Mouse (Mus musculus) midbrain, embryonic 12.5 days (tissue): Measurements from ENCODE around the gene Olfr742. TPM values are rescaled to one million over a fixed set of nuclear protein-coding genes. Genes with fewer than 3 reads are reported as not detected.

Experiments
- ATAC-seq: fragments of 200-750 bp; cut with Nextera tagmentation; 2 replicates; pipeline ENCODE4 v1.8.0; 2017; ENCODE audit warnings: low read depth, moderate TSS enrichment, moderate library complexity; ENCODE audit not compliant: low FRiP score
- H3K27ac ChIP-seq: fragments of 300-500 bp; sonication (generic); replicated peaks from 2 replicates; pipeline ENCODE4 v1.5.1; 2016; ENCODE audit warnings: mild to moderate bottlenecking
- H3K27me3 ChIP-seq: fragments of 300-500 bp; sonication (generic); 2 replicates; pipeline ENCODE4 v1.6.1; 2016; ENCODE audit warnings: mild to moderate bottlenecking
- H3K36me3 ChIP-seq: fragments of 300-500 bp; sonication (generic); 2 replicates; pipeline ENCODE4 v1.6.1; 2016
- H3K4me1 ChIP-seq: fragments of 300-500 bp; sonication (generic); 2 replicates; pipeline ENCODE4 v1.6.1; 2016
- H3K4me2 ChIP-seq: fragments of 300-500 bp; sonication (generic); replicated peaks from 2 replicates; pipeline ENCODE4 v1.6.1; 2016; ENCODE audit warnings: mild to moderate bottlenecking, moderate library complexity
- H3K4me3 ChIP-seq: fragments of 300-500 bp; sonication (generic); 2 replicates; pipeline ENCODE4 v1.5.1; 2016; ENCODE audit warnings: mild to moderate bottlenecking
- H3K9ac ChIP-seq: fragments of 300-500 bp; sonication (generic); replicated peaks from 2 replicates; pipeline ENCODE4 v1.6.1; 2016; ENCODE audit warnings: mild to moderate bottlenecking, moderate library complexity
- H3K9me3 ChIP-seq: fragments of 300-500 bp; sonication (generic); 2 replicates; pipeline ENCODE4 v1.6.1; 2016; ENCODE audit warnings: mild to moderate bottlenecking
- WGBS: fragments of 180-500 bp; shearing (Covaris S2); methylation state at CpG from one replicate; pipeline ENCODE4 v1.1.7; 2016; 5-methylcytosine and 5-hydroxymethylcytosine counted together
- polyA plus RNA-seq: library from polyadenylated mRNA; unstranded; fragments of >200 nt; fragmentation: Nextera tagmentation; extraction: Ambion mirVana; gene quantifications from 2 replicates; pipeline ENCODE4 v1.2.1, GENCODE M21; 2016

The Olfr742 gene
- not detected in 2 replicates for polyA plus RNA-seq

- H3K27me3 ChIP-seq = no peaks in the 10 kb centered on the region
- no peak within 1 kb of the TSS for H3K4me3 ChIP-seq
- ATAC-seq = no peak
- no peak within 1 kb of the TSS for H3K27ac ChIP-seq
- WGBS = 61% methylated on average over 2 of the region's 2 CpGs
- H3K9ac ChIP-seq = no peak within 1 kb of the TSS
- no peaks in the 10 kb centered on the region for H3K36me3 ChIP-seq
- H3K4me1 ChIP-seq = no peaks in the 10 kb centered on the region
- no peak within 1 kb of the TSS for H3K4me2 ChIP-seq
- H3K9me3 ChIP-seq = no peaks in the 10 kb centered on the region
These were observed at the start of gene Olfr742 for GRCm38 (mm10) chr14:50503300-50503699. TSS of gene Olfr742 (plus strand) at chr14:50503600.

DNA sequence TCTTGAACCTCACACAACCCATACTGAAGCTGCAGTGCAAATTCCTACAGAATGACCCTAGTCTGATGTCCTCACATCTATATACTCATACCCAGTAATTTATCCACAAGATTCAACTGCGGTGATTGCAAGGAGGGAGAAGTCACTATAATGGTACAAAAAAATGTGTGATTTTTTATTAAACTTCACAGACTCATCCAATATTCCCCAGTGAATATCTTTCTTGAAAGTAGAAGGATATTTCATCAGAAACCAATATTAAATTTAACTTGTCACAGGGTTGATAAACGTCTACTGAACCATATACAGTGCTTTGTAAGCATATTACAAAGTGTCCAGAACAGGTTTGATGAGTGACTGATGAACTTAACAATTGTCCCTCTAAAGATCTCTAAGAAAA, 31.0 kb upstream of the Olfr742 start, which contains the start of gene Olfr741:
Gene Olfr741, plus strand, starts transcription at position 301 of the 400 bp plus-strand sequence.
- Histone ChIP-seq H3K27ac (no peak within 1 kb of the TSS), H3K27me3 (no peaks in the 10 kb centered on the region), H3K4me2 (no peak within 1 kb of the TSS), H3K4me3 (no peak within 1 kb of the TSS), H3K9ac (no peak within 1 kb of the TSS), H3K36me3 (no peaks in the 10 kb centered on the region), H3K4me1 (no peaks in the 10 kb centered on the region), H3K9me3 (no peaks in the 10 kb centered on the region)
- ATAC-seq = no peak
- 77% methylated on average over 2 of the region's 2 CpGs for WGBS

DNA sequence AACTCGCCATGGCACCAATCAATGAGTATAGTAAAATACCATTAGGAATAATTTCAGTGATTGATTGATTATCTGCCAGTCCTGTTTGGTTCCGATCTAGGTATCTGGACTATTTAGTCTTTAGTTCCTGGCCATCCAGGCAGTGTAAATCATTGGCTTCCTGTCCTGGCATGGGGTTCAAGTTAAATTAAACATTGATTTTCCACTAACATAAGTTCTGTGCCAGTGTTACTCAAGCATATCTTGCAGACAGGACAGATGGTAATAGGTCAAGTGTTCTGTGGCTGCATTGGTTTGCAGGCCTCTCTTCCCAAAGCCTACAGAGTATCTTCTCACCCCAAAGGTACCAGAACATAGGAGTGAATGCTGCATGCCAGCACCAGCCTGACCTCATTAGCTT, 25.0 kb upstream of the Olfr742 start:
- WGBS = 80% methylated on average over 2 of the region's 2 CpGs
- Histone ChIP-seq H3K9ac (no peak overlapping the region), H3K36me3 (no peaks in the 10 kb centered on the region), H3K4me1 (no peaks in the 10 kb centered on the region), H3K4me3 (no peak overlapping the region), H3K27me3 (no peaks in the 10 kb centered on the region), H3K4me2 (no peak overlapping the region), H3K9me3 (no peaks in the 10 kb centered on the region), H3K27ac (no peak overlapping the region)
- ATAC-seq = no peak

DNA sequence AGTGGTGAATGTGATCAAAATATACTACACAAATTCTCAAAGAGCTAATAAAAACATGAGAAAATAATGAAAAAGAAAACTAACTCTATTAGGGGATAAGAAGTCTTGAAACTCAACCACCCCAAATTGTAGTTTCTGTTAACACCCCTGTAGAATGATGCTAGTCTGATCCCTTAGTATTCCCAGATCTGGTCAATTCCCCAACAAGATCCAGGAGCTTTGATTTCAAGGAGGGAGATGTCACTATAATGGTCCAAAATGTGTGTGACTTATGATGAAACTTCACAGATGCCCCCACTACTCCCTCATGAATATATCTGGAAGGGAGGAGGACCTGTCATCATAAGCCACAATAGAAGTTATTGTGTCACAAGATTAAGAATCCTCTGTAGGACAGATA, 18.1 kb downstream of the Olfr742 start, which contains the start of gene Olfr743:
Gene Olfr743, plus strand, starts transcription at position 301 of the 400 bp plus-strand sequence.
- no peak for ATAC-seq
- H3K27ac ChIP-seq = no peak within 1 kb of the TSS
- no peak within 1 kb of the TSS for H3K9ac ChIP-seq
- H3K36me3 ChIP-seq = no peaks in the 10 kb centered on the region
- no peaks in the 10 kb centered on the region for H3K27me3 ChIP-seq
- 0 out of 2 replicates have a peak, but pooled peaks cover 3% of the 10 kb centered on the region for H3K9me3 ChIP-seq
- no peak within 1 kb of the TSS for H3K4me3 ChIP-seq
- H3K4me2 ChIP-seq = no peak within 1 kb of the TSS
- no peaks in the 10 kb centered on the region for H3K4me1 ChIP-seq

- no peak for ATAC-seq
- WGBS = 92% methylated on average over 2 of the region's 2 CpGs
These were observed 49.3 kb downstream of the Olfr742 start for GRCm38 (mm10) chr14:50552734-50553133.

More at GRCm38 (mm10) chr14:50552734-50553133, 49.3 kb downstream of the Olfr742 start:
- Histone ChIP-seq H3K27me3 (no peaks in the 10 kb centered on the region), H3K4me1 (no peaks in the 10 kb centered on the region), H3K9ac (no peak overlapping the region), H3K27ac (no peak overlapping the region), H3K4me3 (no peak overlapping the region), H3K4me2 (no peak overlapping the region), H3K36me3 (no peaks in the 10 kb centered on the region), H3K9me3 (peaks cover 6% of the 10 kb centered on the region)

Other genes with a start within 250 kb of the Olfr742 start
- not detected in 2 replicates for gene Olfr732, start 219.4 kb upstream of the Olfr742 start, polyA plus RNA-seq
- not detected in 2 replicates for gene Olfr733, start 202.1 kb upstream of the Olfr742 start, polyA plus RNA-seq
- gene Olfr734, start 176.8 kb upstream of the Olfr742 start, polyA plus RNA-seq = not detected in 2 replicates
- not detected in 2 replicates for gene Olfr735, start 154.7 kb upstream of the Olfr742 start, polyA plus RNA-seq
- not detected in 2 replicates for gene Tlr11, start 145.7 kb upstream of the Olfr742 start, polyA plus RNA-seq
- not detected in 2 replicates for gene Olfr736, start 122.4 kb upstream of the Olfr742 start, polyA plus RNA-seq
- not detected in 2 replicates for gene Olfr738, start 96.0 kb upstream of the Olfr742 start, polyA plus RNA-seq
- gene Olfr739, start 85.0 kb upstream of the Olfr742 start, polyA plus RNA-seq = not detected in 2 replicates
- not detected in 2 replicates for gene Olfr740, start 58.1 kb upstream of the Olfr742 start, polyA plus RNA-seq
- gene Olfr741, start 30.9 kb upstream of the Olfr742 start, polyA plus RNA-seq = not detected in 2 replicates
- gene Olfr743, start 18.2 kb downstream of the Olfr742 start, polyA plus RNA-seq = not detected in 2 replicates
- not detected in 2 replicates for gene Olfr744, start 111.3 kb downstream of the Olfr742 start, polyA plus RNA-seq
- gene Olfr745, start 135.8 kb downstream of the Olfr742 start, polyA plus RNA-seq = not detected in 2 replicates
- not detected in 2 replicates for gene Olfr746, start 143.5 kb downstream of the Olfr742 start, polyA plus RNA-seq
- gene Olfr747, start 189.6 kb downstream of the Olfr742 start, polyA plus RNA-seq = not detected in 2 replicates
- gene Olfr748, start 203.8 kb downstream of the Olfr742 start, polyA plus RNA-seq = not detected in 2 replicates
- not detected in 2 replicates for gene Olfr749, start 241.5 kb downstream of the Olfr742 start, polyA plus RNA-seq